Comparison of ENCODE assay signal across 22 mouse cellular contexts in genomic region chr19:34756561-34757240, GRCm38 (mm10).
"Had no signal": no experiment of that assay in that cellular context is flagged by ENCODE, and none has a peak within 500 bp of the region (broad histone marks: within the 10 kb centered on the region; RNA-seq: fewer than 3 reads in every experiment).

No protein-coding gene starts in this region.

- H3K4me1 ChIP-seq: hindbrain, embryonic 13.5 days; hindbrain, embryonic 15.5 days; limb, embryonic 13.5 days; limb, embryonic 15.5 days had no signal

- DNase-seq: gastrocnemius, adult 2 months; gastrocnemius, postnatal 10 days; gastrocnemius, postnatal 25 days; heart, adult 18-20 months; heart, postnatal 10 days; heart, postnatal 36 days; kidney, adult 18-20 months; kidney, postnatal 14 days; kidney, postnatal 36 days; layer of hippocampus, adult 9-11 months; layer of hippocampus, postnatal 36 days; left cerebral cortex, postnatal 4 days; lung, adult 18-20 months had no signal

- ATAC-seq: hindbrain, postnatal 0 days; intestine, embryonic 16.5 days had no signal

- H3K4me2 ChIP-seq: heart, embryonic 12.5 days; hindbrain, embryonic 13.5 days; hindbrain, embryonic 15.5 days; limb, embryonic 13.5 days; limb, embryonic 15.5 days had no signal

- H3K36me3 ChIP-seq: heart, embryonic 10.5 days; heart, embryonic 12.5 days; hindbrain, embryonic 13.5 days; hindbrain, embryonic 15.5 days; limb, embryonic 13.5 days; limb, embryonic 15.5 days had no signal

- H3K9me3 ChIP-seq: heart, embryonic 10.5 days; hindbrain, embryonic 13.5 days; hindbrain, embryonic 15.5 days; limb, embryonic 13.5 days; limb, embryonic 15.5 days had no signal

- H3K27me3 ChIP-seq: heart, embryonic 12.5 days; hindbrain, embryonic 15.5 days; limb, embryonic 13.5 days; limb, embryonic 15.5 days had no signal

- H3K4me3 ChIP-seq: gastrocnemius, adult 2 months; heart, embryonic 10.5 days; heart, embryonic 12.5 days; hindbrain, embryonic 13.5 days; hindbrain, embryonic 15.5 days; limb, embryonic 13.5 days; limb, embryonic 15.5 days had no signal

- H3K27ac ChIP-seq: gastrocnemius, adult 2 months; hindbrain, embryonic 13.5 days; hindbrain, embryonic 15.5 days; hindbrain, postnatal 0 days; limb, embryonic 13.5 days; limb, embryonic 15.5 days; liver, embryonic 14.5 days had no signal

- H3K9ac ChIP-seq: heart, embryonic 12.5 days; hindbrain, embryonic 13.5 days; hindbrain, embryonic 15.5 days; limb, embryonic 13.5 days; limb, embryonic 15.5 days; liver, embryonic 14.5 days had no signal
